Mouse (Mus musculus) small intestine, adult 2 months (tissue): ENCODE measurements around the gene Wdr1. TPM values are rescaled to one million over a fixed set of nuclear protein-coding genes. Genes with fewer than 3 reads are reported as not detected.

Source experiments
- H3K27ac ChIP-seq: fragments of 200-500 bp; 2 replicates; pipeline ENCODE4 v1.5.1; 2012; ENCODE audit warnings: low read depth, low read length, control low read depth, inconsistent platforms; ENCODE audit not compliant: insufficient read depth
- H3K27me3 ChIP-seq: fragments of 200-500 bp; 2 replicates; pipeline ENCODE4 v1.6.1; 2012; ENCODE audit warnings: mild to moderate bottlenecking, moderate library complexity, low read length, inconsistent platforms; ENCODE audit not compliant: control insufficient read depth, insufficient read depth
- H3K36me3 ChIP-seq: fragments of 200-500 bp; 2 replicates; pipeline ENCODE4 v1.6.1; 2012; ENCODE audit warnings: mild to moderate bottlenecking, low read length, control low read depth, inconsistent platforms; ENCODE audit not compliant: control insufficient read depth, insufficient read depth
- H3K4me1 ChIP-seq: fragments of 200-500 bp; 2 replicates; pipeline ENCODE4 v1.6.1; 2012; ENCODE audit warnings: low read length, inconsistent platforms, mixed read lengths; ENCODE audit not compliant: control insufficient read depth, insufficient read depth, insufficient read length
- H3K4me3 ChIP-seq: fragments of 200-500 bp; 2 replicates; pipeline ENCODE4 v1.5.1; 2012; ENCODE audit warnings: low read depth, mild to moderate bottlenecking, control low read depth, inconsistent platforms, low read length, moderate library complexity
- CTCF ChIP-seq: fragments of 200-500 bp; IDR thresholded peaks from 2 replicates; pipeline ENCODE4 v1.5.1; 2012; ENCODE audit warnings: low read depth, mild to moderate bottlenecking, control low read depth, inconsistent platforms, low read length, moderate library complexity, mixed read lengths; ENCODE audit not compliant: insufficient replicate concordance, insufficient read length; ENCODE audit errors: extremely low read depth
- POLR2A ChIP-seq: fragments of 200-500 bp; IDR thresholded peaks from 2 replicates; pipeline ENCODE4 v1.6.1; 2012; ENCODE audit warnings: low read depth, mild to moderate bottlenecking, control low read depth, inconsistent platforms, low read length, moderate library complexity
- WGBS: fragments of 180-500 bp; shearing (Covaris S2); methylation state at CpG from one replicate; pipeline ENCODE4 v1.1.7; 2018; 5-methylcytosine and 5-hydroxymethylcytosine counted together
- polyA plus RNA-seq: library from polyadenylated mRNA; depleted of rRNA; stranded (reverse); fragments of >200 nt; gene quantifications from 2 replicates; pipeline ENCODE4 v1.2.3, GENCODE M21; 2012

Gene Wdr1
- polyA plus RNA-seq, 1 experiment: 223 TPM

DNA sequence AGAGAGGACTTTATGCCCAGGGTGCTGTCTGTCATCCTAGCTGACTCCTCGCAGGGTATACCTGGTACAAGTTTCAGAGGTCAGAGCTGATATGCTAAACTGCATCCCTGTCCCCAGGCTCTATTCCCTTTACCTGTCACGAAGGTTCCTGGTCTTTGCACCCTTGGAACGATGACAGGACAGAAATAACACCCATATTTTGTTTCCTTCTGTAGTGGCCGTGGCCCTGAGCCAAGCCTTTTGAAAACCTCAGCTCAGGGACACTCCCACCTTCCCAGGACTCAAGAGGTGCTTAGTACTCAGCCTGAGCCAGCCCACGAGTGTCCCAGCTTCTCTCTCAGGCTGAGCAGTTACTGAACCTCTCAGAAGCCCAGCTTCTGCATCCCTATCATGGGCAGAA is 64.5 kb downstream of the Wdr1 start:
- WGBS: 18% methylated on average over 5 of the region's 5 CpGs
- TF ChIP-seq POLR2A: no peak
- TF ChIP-seq CTCF: no peak

DNA sequence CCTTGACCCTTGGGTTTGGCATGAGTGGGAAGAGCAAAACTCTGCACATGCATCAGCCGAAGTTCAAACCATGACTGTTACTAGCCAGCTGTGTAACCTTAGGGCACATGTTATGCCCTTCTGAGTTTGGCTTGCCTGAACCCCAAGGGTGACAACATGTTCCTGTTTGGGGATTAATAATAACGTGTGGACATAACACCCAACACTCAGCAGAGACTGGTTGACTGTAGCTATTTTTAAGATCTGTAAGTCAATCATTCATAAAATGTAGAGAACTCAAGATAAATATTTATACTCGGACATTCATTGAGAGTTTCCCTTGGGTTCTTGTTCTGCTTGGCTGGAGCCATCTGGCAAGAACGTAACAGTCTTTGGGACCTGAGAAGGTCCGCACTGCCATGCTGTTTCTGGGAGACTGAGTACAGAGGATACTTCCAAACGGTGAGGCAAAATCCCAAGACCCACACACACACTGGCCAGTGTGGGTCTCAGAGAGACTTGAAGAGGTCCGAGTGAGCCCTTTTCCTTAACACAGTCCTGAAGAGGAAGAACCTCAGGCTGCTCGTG is 66.4 kb downstream of the Wdr1 start:
- H3K27me3 ChIP-seq: no peaks in the 10 kb centered on the region
- no peak for TF ChIP-seq POLR2A
- TF ChIP-seq CTCF: no peak
- no peaks in the 10 kb centered on the region for H3K36me3 ChIP-seq
- H3K4me3 ChIP-seq: no peak overlapping the region
- no peak overlapping the region for H3K27ac ChIP-seq
- peaks cover 22% of the 10 kb centered on the region for H3K4me1 ChIP-seq
- WGBS: 80% methylated on average over 8 of the region's 8 CpGs

More for the DNA sequence above, 64.5 kb downstream of the Wdr1 start:
- no peak overlapping the region for H3K4me3 ChIP-seq
- no peaks in the 10 kb centered on the region for H3K36me3 ChIP-seq
- H3K4me1 ChIP-seq: peaks cover 15% of the 10 kb centered on the region; the same call in 1 of the 2 replicates
- H3K27ac ChIP-seq: peak overlapping the region; percentile 34
- H3K27me3 ChIP-seq: no peaks in the 10 kb centered on the region

- H3K36me3 ChIP-seq: no peaks in the 10 kb centered on the region
- H3K4me1 ChIP-seq: peaks cover 15% of the 10 kb centered on the region
- WGBS: 86% methylated on average over 6 of the region's 6 CpGs
- H3K27me3 ChIP-seq: no peaks in the 10 kb centered on the region
- TF ChIP-seq POLR2A (no peak), CTCF (no peak)
- no peak overlapping the region for H3K4me3 ChIP-seq
- H3K27ac ChIP-seq: no peak overlapping the region
Observed at GRCm38 (mm10) chr5:38493890-38494289, 69.1 kb downstream of the Wdr1 start.

GRCm38 (mm10) chr5:38491763-38492162 is 71.3 kb downstream of the Wdr1 start:
- Histone ChIP-seq H3K27ac (peak overlapping the region; percentile 94), H3K4me1 (peaks cover 15% of the 10 kb centered on the region), H3K36me3 (0 out of 2 replicates have a peak, but pooled peaks cover 2% of the 10 kb centered on the region), H3K27me3 (no peaks in the 10 kb centered on the region), H3K4me3 (peak overlapping the region; percentile 52)
- 30% methylated on average over 8 of the region's 8 CpGs for WGBS
- TF ChIP-seq POLR2A: peak; percentile 67; the same call in 1 of the 2 replicates
- no peak for TF ChIP-seq CTCF

DNA sequence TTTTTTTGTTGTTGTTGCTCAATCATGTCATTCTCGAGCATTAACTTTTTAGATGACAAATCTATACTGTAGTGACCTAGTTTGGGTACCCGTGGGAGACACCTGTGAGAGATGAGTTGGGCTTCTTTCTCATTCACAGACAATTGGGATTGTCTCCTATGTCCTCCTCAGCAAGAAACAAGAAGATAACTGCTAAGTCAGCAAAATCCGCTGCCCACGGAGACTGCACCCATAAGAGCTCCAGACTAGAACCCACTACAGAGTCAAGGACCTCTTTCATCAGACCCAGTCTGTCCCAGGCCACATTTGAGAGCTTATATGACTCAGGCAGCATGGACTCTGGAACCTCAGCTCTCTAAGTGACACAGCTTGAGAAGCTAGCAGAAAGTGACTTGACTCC is 73.3 kb downstream of the Wdr1 start:
- WGBS: 82% methylated on average over 4 of the region's 4 CpGs
- H3K27ac ChIP-seq: peak overlapping the region; percentile 94
- H3K27me3 ChIP-seq: no peaks in the 10 kb centered on the region
- H3K4me1 ChIP-seq: peaks cover 21% of the 10 kb centered on the region
- TF ChIP-seq CTCF (no peak), POLR2A (no peak)
- peak overlapping the region; percentile 56 for H3K4me3 ChIP-seq
- 0 out of 2 replicates have a peak, but pooled peaks cover 2% of the 10 kb centered on the region for H3K36me3 ChIP-seq

GRCm38 (mm10) chr5:38488673-38489615 is 74.1 kb downstream of the Wdr1 start:
- Histone ChIP-seq H3K4me3 (peak overlapping the region; percentile 18; the same call in 1 of the 2 replicates), H3K27ac (peak overlapping the region; percentile 63), H3K36me3 (0 out of 2 replicates have a peak, but pooled peaks cover 2% of the 10 kb centered on the region), H3K27me3 (no peaks in the 10 kb centered on the region), H3K4me1 (peaks cover 21% of the 10 kb centered on the region)
- TF ChIP-seq POLR2A (no peak), CTCF (no peak)
- WGBS: 70% methylated on average over 20 of the region's 20 CpGs

DNA sequence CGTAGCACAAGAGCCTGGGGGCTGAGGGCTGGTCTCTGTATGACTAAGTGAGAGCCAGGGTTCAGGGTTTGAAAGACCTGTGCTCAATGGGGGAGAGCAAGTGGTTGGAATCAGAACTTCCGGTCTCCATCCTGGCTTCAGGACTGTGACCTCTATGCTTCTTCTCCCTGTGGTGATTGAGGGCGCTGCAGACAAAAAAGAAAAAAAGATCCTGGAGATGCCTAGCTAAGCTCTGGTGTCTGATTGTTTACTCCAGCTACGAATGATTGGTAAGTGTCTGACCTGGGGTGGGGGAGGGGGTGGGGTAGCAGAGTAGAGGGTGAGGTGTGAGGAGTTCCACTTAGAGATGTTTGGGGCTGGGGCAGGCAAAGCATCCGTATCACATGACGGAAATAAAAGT is 75.0 kb downstream of the Wdr1 start:
- H3K36me3 ChIP-seq: 0 out of 2 replicates have a peak, but pooled peaks cover 2% of the 10 kb centered on the region
- no peak overlapping the region for H3K4me3 ChIP-seq
- peaks cover 25% of the 10 kb centered on the region for H3K4me1 ChIP-seq
- WGBS: 73% methylated on average over 6 of the region's 6 CpGs
- H3K27ac ChIP-seq: no peak overlapping the region
- no peak for TF ChIP-seq POLR2A
- no peak for TF ChIP-seq CTCF
- no peaks in the 10 kb centered on the region for H3K27me3 ChIP-seq
